Mouse (Mus musculus) spleen, embryonic (tissue): ENCODE measurements around the gene Ppp1r1b.

Experiments used
- CTCF ChIA-PET: fragments of 350-600 bp; sonication (Branson Sonifier 250); formaldehyde crosslinking; loops from one replicate; lab custom pipeline; 2022; lab: Charles Lee

Gene Ppp1r1b

GRCm38 (mm10) chr11:98342000-98342945 is 5.9 kb upstream of the Ppp1r1b start:
- CTCF ChIA-PET = interaction anchor here (0.6 to 1.7 kb wide), 9 partner anchors 13 to 849 kb away, joined by 3 to 5 read pairs (median 4); no protein-coding TSS in a partner anchor

DNA sequence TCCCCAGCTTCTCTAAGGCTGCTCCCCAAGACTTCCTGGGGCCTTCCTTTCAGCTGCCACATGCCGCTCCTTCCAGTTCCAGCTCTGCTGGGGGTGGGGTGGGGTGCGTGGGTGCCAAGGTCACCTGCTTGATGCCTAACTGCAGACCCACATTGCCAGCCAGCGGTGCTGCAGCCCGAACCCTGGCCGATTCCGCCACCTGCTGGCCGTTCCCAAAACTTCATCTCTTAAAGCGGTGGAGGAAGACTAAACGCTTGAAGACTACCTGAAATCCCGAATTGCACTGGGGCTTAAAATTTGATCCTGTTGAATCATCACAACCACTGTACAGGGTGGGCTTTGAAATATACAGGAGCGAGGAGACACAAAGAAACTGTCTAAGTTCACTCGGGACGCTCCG is 3.0 kb upstream of the Ppp1r1b start:
- CTCF ChIA-PET = interaction anchor here (0.6 to 0.7 kb wide), 3 partner anchors 23 to 254 kb away, joined by 3 to 6 read pairs (median 4); no protein-coding TSS in a partner anchor

- CTCF ChIA-PET = interaction anchor here (1.2 kb wide), 1 partner anchor 9 kb away, joined by 5 read pairs; no protein-coding TSS in a partner anchor
Measured at GRCm38 (mm10) chr11:98346168-98346567, 2.0 kb upstream of the Ppp1r1b start.

DNA sequence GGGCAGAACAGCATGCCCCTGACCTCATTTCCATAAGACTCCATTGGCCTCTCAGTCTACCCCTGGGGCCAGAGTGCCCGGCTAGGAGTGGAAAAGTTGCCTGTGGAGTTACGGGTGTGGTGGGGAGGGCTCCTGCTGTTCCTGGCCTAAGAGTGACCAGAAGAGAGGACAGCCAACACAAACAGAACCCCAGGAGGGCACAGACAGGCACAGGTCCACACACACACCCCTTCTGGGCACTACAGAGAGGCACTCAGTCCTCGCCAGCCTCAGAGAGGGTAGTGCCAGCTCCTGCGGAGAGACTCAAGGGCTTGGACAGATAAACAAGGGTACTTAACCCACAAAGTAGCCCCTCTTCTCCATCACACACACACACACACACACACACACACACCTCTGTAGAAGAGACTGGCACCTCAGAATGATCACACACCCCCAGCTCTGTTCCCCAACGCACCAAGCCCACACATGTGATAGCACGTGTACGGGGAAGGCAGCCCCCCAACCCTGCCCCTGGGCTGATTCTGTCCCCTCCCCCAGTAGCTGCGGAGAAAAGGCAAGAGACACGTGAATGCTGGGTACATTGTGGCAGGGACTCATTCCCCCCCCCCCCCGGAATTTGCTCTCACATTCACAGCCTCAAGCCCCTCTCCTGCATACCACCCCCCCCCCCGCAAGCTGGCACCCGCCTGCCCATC is 670 bp upstream of the Ppp1r1b start:
- CTCF ChIA-PET = interaction anchor here (0.6 kb wide), 3 partner anchors 50 to 221 kb away, joined by 3 to 6 read pairs (median 3); partner anchors contain the start of gene Mien1

GRCm38 (mm10) chr11:98349308-98349707 is 1.1 kb downstream of the Ppp1r1b start:
- CTCF ChIA-PET = no interaction called here

DNA sequence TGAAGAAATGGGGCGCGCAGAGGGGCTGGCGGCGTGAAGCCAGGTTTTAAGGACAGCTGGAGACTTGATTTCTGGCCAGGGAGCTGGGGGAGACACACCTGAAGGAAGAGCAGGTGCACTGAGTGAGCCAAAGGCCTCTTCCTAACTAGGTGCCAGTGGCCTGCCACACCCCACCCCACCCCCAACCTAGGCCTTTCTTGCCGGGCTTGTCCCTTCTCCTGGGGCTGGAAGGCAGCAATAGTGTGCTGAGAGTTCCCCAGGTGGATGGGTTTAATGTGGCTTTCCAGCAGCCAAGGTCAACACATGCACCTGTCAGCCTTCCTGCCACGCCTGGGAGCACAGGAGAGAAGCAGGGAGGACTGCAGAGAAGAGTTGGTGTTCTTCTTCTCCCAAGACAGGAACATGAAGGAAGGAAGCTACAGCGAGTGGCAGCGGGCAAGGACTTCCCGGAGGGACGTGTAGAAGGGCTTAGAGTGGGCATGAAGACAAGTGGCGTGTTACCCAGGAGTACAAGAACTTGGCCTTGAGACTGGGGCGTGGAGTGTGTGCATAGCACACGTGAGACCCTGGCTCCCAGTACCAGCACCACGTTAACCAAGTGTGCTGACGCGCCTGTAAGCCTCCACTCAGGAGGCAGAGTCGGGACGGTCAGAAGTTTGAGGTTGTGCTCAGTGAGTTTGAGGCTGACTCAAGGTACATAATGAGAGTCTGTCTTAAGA is 4.2 kb downstream of the Ppp1r1b start:
- CTCF ChIA-PET = no interaction called here

DNA sequence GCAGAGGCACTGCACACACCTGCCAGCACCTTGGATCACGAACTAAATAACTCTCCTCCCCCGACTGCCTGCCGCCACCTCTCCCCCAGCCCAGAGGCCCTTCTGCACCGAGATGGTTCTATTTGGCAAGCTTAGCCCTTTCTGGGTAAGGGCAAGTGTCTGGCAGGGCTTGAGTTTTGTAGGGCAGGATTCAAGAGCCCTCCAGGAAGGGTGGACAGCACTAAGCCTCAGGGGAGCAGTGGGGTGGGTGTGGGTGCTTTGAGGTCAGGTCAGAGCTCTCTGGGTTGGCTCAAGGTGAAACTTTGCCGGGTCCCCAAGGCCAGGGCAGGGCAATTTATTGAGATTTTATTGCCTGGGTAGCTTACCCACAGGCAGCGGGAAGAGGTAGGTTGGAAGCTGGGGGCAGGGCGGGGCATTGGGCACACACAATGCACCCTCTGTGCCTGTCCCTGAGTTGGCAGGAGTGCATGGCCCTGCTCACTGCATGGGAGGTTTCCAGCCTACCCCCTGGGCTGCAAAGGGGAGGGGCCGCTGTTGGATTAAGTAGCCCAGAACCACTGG is 5.5 kb downstream of the Ppp1r1b start:
- CTCF ChIA-PET = interaction anchor here (0.5 kb wide), 1 partner anchor 29 kb away, joined by 3 read pairs; no protein-coding TSS in a partner anchor

- CTCF ChIA-PET = interaction anchor here (0.6 kb wide), 1 partner anchor 556 kb away, joined by 8 read pairs; no protein-coding TSS in a partner anchor
Measured at GRCm38 (mm10) chr11:98354445-98354844, 6.2 kb downstream of the Ppp1r1b start.

DNA sequence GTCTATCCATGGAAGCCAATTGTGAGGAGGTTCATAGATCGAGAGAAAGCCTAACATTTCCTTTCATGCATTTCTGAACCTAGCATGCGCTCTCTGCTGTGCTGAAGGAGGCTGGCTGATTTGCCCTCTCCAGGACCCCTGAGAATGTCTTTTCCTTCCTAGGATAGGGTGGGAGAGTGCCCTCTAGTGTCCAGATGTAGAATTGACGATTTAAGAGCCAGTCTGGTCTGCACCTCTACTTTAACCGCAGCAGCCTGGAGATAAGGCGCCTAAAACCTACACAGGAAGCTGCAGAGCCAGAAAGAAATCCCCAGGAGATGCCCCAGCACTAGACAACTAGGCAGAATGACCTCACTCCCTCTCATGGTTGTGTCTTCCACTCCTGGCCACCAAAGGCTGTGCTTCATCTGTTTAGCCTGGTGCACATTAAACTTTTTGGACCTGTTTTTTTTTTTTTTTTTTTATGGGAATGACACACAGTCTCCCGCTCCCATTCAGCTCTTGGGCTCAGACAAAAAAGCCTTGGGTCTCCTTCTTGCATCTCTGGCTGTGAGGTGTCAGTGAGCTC is 7.6 kb downstream of the Ppp1r1b start:
- CTCF ChIA-PET = interaction anchor here (0.6 to 1.4 kb wide), 5 partner anchors 9 to 1046 kb away, joined by 3 to 6 read pairs (median 5); no protein-coding TSS in a partner anchor

DNA sequence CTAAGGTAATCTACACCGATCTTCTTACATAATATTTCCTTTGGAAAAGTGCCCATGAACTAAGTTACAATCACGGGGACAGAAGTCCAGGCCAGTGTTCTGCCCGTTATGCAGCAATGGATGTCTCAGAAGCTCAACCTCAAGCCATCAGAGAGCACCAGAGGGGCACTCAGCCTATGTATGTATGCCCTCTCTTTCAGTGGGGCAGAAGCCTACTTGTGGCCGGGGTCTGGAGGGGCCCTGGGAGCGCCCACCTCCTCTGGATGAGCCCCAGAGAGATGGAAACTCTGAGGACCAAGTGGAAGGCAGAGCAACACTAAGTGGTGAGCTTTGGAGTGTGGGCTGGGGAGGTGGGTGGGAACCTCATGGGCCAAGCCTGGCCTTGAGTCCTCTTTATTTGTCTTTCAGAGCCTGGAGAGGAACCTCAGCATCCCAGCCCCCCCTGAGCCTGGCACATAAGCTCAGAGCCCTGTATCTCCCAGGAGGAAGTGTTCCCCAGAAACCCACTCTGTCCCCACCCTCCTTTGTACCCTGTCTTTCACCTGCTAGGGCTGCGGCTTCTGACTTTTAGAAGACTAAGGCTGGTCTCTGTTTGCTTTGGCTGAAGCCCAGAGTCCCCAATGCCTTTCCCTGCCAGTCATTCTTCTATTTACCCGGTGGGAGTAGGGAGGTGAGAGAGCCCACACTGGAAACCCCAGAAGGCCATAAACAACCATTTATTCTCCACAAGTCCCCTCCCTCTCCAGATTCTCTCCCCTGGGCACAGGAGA is 8.6 kb downstream of the Ppp1r1b start:
- CTCF ChIA-PET = no interaction called here

DNA sequence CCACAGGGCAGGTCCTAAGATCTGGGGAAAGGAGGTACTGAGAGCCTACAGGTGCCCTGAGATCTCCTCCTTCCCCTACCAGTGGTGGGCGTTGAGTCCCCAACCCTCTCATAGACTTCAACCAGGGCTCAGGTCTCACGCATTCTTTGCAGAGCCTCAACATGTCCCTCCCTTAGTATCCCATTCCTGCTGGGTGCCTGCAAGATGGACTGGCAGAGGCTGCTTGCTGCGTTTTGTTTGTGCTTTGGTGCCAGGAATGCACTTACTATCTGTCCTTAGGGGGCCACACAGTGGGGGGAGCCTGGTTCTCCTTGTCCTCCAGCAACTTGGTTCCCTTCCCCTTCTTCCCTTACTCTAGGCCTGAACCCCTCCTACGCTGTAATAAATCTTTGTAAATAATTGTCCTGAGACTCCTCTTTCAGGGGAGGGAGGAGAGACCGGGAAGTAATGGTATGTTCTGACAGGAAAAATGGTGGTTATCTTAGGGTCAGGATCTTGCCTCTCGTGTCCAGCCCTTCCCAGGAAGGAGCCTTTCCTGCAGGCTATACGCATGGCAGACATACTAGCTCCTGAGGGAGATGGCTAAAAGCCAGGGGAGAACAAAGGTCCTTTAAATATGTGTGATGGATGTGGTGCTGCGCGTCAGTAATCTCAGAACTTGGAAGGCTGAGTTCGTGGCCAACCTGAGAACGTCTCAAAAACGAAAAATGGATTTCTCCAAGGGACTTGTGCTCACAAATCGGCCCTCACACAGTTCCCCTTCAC is 9.4 kb downstream of the Ppp1r1b start:
- CTCF ChIA-PET = interaction anchor here (0.6 kb wide), 1 partner anchor 187 kb away, joined by 8 read pairs; no protein-coding TSS in a partner anchor

GRCm38 (mm10) chr11:98358161-98359083 is 10.2 kb downstream of the Ppp1r1b start, which contains the start of gene Stard3:
Stard3 (plus strand) TSS chr11:98358368.
- CTCF ChIA-PET = interaction anchor here (0.6 kb wide), 1 partner anchor 186 kb away, joined by 8 read pairs; no protein-coding TSS in a partner anchor

- CTCF ChIA-PET = no interaction called here
Measured at GRCm38 (mm10) chr11:98360866-98361521, 12.8 kb downstream of the Ppp1r1b start.

DNA sequence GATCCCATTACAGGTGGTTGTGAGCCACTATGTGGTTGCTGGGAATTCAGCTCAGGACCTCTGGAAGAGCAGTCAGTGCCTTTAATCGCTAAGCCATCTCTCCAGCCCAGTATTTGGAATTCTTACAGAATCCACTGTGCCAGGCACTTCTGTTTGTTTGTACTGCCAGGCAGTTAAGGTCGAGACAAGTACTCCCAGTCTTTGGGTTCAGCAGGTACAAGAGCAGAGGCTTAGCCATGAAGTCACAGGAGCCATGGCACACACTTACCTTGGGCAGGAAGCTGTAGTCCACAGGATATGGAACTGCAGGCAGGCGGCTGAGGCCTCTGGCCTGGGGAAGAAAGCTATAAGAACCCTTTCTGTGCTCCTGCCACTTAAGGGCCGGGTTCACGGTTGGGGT is 15.6 kb downstream of the Ppp1r1b start:
- CTCF ChIA-PET = interaction anchor here (0.5 to 0.7 kb wide), 2 partner anchors 25 to 726 kb away, joined by 5 to 13 read pairs; no protein-coding TSS in a partner anchor

GRCm38 (mm10) chr11:98364410-98364809 is 16.2 kb downstream of the Ppp1r1b start:
- CTCF ChIA-PET = no interaction called here

DNA sequence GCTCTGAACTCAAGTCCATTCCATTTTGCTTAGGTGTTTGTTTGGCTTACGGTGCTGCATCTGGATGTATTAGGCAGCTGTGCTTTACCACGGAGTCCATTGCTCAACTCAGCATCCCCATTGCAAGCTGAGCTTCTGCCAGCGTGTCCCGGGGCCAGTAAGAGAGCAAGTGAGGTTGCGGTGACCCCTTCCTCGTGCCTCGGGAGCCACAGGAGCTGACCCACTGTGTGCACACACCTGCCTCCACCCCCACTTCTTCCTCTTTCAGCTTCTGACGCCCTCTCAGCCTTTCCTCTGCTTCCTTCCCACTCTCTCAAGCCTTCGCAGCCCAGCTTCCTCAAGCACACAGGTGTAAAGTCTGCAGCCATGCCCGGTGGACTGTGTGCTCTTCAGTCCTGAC is 18.1 kb downstream of the Ppp1r1b start:
- CTCF ChIA-PET = interaction anchor here (0.5 to 0.7 kb wide), 3 partner anchors 68 to 140 kb away, joined by 3 to 5 read pairs (median 4); no protein-coding TSS in a partner anchor
